Mouse (Mus musculus): ENCODE results near the gene Gm6592.
"Not testable (repeated sequence)": the region's sequence is repeated elsewhere in the genome, so short reads cannot be mapped to it uniquely, and the experiment has no call there.

- TF ChIP-seq POLR2A (IDR thresholded peaks at IDR 0.05; ENCODE audit: borderline replicate concordance, control insufficient read depth, low read depth, low read length); CTCF (IDR thresholded peaks at IDR 0.05; ENCODE audit: control insufficient read depth, insufficient read depth, low read length): not testable (repeated sequence)
Measured at GRCm38 (mm10) chrX:8873953-8874352, 30.2 kb downstream of the Gm6592 start, which contains the start of gene Gm5751.

All from bone marrow, adult 2 months (tissue).